Mouse (Mus musculus) limb, embryonic 15.5 days (tissue): ENCODE results near the gene Ccn6. TPM values are rescaled to one million over a fixed set of nuclear protein-coding genes. Genes with fewer than 3 reads are reported as not detected.
A peak's percentile ranks its signal among the peaks of the same experiment; 100 is the strongest.
"Not testable (repeated sequence)": the region's sequence is repeated elsewhere in the genome, so short reads cannot be mapped to it uniquely, and the experiment has no call there.

Experiments
- ATAC-seq: fragments of 200-750 bp; cut with Nextera tagmentation; 2 replicates; pipeline ENCODE4 v1.8.0; 2017; ENCODE audit warnings: low read depth, moderate TSS enrichment; ENCODE audit not compliant: insufficient number of reproducible peaks, low FRiP score, low TSS enrichment
- H3K27ac ChIP-seq: fragments of 300-500 bp; sonication (generic); 2 replicates; pipeline ENCODE4 v1.5.1; 2015; ENCODE audit warnings: moderate library complexity, mild to moderate bottlenecking, inconsistent platforms
- H3K27me3 ChIP-seq: fragments of 300-500 bp; sonication (generic); 2 replicates; pipeline ENCODE4 v1.6.1; 2015; ENCODE audit warnings: inconsistent platforms
- H3K36me3 ChIP-seq: fragments of 300-500 bp; sonication (generic); 2 replicates; pipeline ENCODE4 v1.6.1; 2015; ENCODE audit warnings: inconsistent platforms
- H3K4me1 ChIP-seq: fragments of 300-500 bp; sonication (generic); 2 replicates; pipeline ENCODE4 v1.6.1; 2015; ENCODE audit warnings: inconsistent platforms
- H3K4me2 ChIP-seq: fragments of 300-500 bp; sonication (generic); 2 replicates; pipeline ENCODE4 v1.6.1; 2015; ENCODE audit warnings: mild to moderate bottlenecking, inconsistent platforms
- H3K4me3 ChIP-seq: fragments of 300-500 bp; sonication (generic); 2 replicates; pipeline ENCODE4 v1.5.1; 2015; ENCODE audit warnings: mild to moderate bottlenecking, inconsistent platforms
- H3K9ac ChIP-seq: fragments of 300-500 bp; sonication (generic); 2 replicates; pipeline ENCODE4 v1.6.1; 2015; ENCODE audit warnings: inconsistent platforms
- H3K9me3 ChIP-seq: fragments of 300-500 bp; sonication (generic); 2 replicates; pipeline ENCODE4 v1.6.1; 2016; ENCODE audit warnings: inconsistent platforms
- WGBS: fragments of 180-500 bp; shearing (Covaris S2); methylation state at CpG from one replicate; pipeline ENCODE4 v1.1.7; 2015; 5-methylcytosine and 5-hydroxymethylcytosine counted together
- polyA plus RNA-seq: library from polyadenylated mRNA; unstranded; fragments of >200 nt; fragmentation: Nextera tagmentation; extraction: Ambion mirVana; gene quantifications from 2 replicates; pipeline ENCODE4 v1.2.1, GENCODE M21; 2015

The Ccn6 gene
- 0.67 and 1.2 TPM in 2 replicates for polyA plus RNA-seq

DNA sequence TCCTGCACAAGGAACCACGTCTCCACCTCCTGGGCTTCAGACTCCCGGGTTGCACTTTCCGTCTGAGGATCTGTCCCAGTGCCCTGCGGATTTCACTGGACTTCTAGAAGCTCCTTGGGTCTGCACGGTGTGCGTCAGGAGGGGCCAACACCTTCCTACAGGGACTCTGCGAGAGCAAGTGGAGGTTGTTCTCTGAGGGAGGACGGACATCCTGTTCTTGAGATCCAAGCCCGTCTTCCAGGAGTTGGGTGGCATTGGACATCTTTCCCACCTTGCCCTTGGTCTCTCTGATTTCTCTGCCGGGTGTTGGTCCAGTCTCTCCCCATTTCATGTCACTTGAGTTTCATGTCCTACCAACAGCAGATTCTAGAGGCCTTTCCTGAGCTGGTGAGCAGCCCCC lies at the start of gene Ccn6:
Ccn6 (minus strand) TSS at position 101 of the 400 bp plus-strand sequence.
- Histone ChIP-seq H3K4me2 (peak within 1 kb of the TSS; percentile 27; the same call in 1 of the 2 replicates), H3K36me3 (no peaks in the 10 kb centered on the region), H3K9me3 (no peaks in the 10 kb centered on the region), H3K4me3 (peak within 1 kb of the TSS; percentile 10; the same call in 1 of the 2 replicates), H3K27ac (no peak within 1 kb of the TSS), H3K9ac (no peak within 1 kb of the TSS), H3K4me1 (peaks cover 19% of the 10 kb centered on the region), H3K27me3 (no peaks in the 10 kb centered on the region)
- 80% methylated on average over 10 of the region's 10 CpGs for WGBS
- ATAC-seq, result no peak

DNA sequence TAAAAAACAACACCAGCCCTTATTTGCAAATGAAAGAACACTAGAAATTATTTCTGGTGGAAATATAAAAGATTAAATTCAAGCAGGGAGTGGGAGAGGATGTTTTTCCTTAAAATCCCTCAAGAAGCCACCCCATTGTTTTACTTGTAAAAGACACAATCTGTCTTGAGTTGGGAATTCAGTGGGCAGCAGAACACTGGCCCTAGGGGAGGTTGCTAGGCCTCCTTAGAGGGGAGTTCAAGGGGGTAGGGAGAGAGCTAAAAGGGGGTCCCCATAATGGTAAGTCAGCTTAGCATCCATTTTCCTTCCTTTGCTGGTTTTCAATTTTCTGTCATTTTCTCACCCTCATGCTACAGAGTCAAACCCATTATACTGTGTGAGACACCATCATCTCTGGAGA lies 46.4 kb upstream of the Ccn6 start:
- no peak overlapping the region for H3K9ac ChIP-seq
- no peaks in the 10 kb centered on the region for H3K9me3 ChIP-seq
- H3K27ac ChIP-seq, result 0 out of 2 replicates have a peak overlapping the region, but pooled peaks have one; percentile 40
- H3K4me1 ChIP-seq, result peaks cover 9% of the 10 kb centered on the region; the same call in 1 of the 2 replicates
- no peaks in the 10 kb centered on the region for H3K36me3 ChIP-seq
- H3K4me2 ChIP-seq, result no peak overlapping the region
- no peaks in the 10 kb centered on the region for H3K27me3 ChIP-seq
- ATAC-seq, result no peak
- H3K4me3 ChIP-seq, result no peak overlapping the region

DNA sequence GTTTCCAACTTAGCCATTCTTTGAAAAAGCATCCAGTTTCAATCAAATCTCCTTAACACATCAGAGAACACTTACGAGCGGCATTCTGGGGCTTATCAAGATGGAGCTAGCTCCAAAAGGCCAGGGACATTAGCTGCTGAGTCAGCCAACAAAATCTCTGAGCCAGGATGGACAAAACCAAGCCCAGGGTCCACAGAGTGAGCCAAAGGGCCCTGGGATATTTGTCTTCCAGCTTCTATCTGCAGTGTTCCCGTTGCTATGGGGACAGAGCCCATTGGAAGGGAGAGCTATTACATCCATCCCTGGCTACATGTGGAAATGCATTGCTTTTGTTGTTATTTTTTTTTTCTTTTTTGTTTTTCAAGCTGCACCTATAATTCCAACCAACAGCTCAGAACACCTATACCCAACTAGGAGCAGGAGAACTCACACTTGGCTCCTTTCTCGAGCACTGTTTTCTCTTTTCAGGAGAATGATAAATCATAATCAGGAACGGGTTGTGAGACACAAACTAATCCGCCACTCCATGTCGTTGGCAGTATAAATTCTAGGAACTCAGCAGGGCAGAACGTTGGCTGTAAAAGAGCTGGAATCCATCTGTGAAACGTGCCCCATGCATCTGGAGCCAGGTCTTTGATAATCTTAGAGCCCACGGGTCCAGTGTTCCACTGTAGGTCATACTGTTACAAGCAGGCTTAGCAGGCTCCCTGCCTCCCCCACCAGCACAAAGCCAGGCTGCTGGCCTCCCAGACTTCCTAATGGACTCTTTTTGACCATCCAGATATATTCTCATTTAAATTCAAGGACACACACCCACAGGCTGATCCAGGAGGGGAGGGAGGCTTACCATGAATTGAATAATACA lies 45.8 kb upstream of the Ccn6 start:
- Histone ChIP-seq H3K27ac (peak overlapping the region; percentile 40; the same call in 1 of the 2 replicates), H3K9ac (no peak overlapping the region), H3K36me3 (no peaks in the 10 kb centered on the region), H3K27me3 (no peaks in the 10 kb centered on the region), H3K4me2 (no peak overlapping the region), H3K9me3 (no peaks in the 10 kb centered on the region), H3K4me3 (no peak overlapping the region), H3K4me1 (peaks cover 9% of the 10 kb centered on the region; the same call in 1 of the 2 replicates)
- 33% methylated on average over 10 of the region's 10 CpGs for WGBS
- ATAC-seq, result no peak

GRCm38 (mm10) chr10:39208712-39209111 lies 45.1 kb upstream of the Ccn6 start:
- H3K36me3 ChIP-seq, result no peaks in the 10 kb centered on the region
- no peak overlapping the region for H3K4me2 ChIP-seq
- no peak overlapping the region for H3K4me3 ChIP-seq
- H3K27ac ChIP-seq, result 0 out of 2 replicates have a peak overlapping the region, but pooled peaks have one; percentile 38
- H3K9me3 ChIP-seq, result no peaks in the 10 kb centered on the region
- 54% methylated on average over 4 of the region's 4 CpGs for WGBS
- no peaks in the 10 kb centered on the region for H3K27me3 ChIP-seq
- peaks cover 9% of the 10 kb centered on the region; the same call in 1 of the 2 replicates for H3K4me1 ChIP-seq
- no peak overlapping the region for H3K9ac ChIP-seq
- ATAC-seq, result no peak

GRCm38 (mm10) chr10:39207310-39207855 lies 43.8 kb upstream of the Ccn6 start:
- ATAC-seq, result 0 out of 2 replicates have a peak, but pooled peaks have one; percentile 40
- WGBS, result 46% methylated on average over 3 of the region's 3 CpGs
- Histone ChIP-seq H3K9me3 (no peaks in the 10 kb centered on the region), H3K27me3 (no peaks in the 10 kb centered on the region), H3K4me1 (peaks cover 9% of the 10 kb centered on the region; the same call in 1 of the 2 replicates), H3K4me2 (no peak overlapping the region), H3K36me3 (no peaks in the 10 kb centered on the region), H3K9ac (no peak overlapping the region), H3K27ac (no peak overlapping the region), H3K4me3 (no peak overlapping the region)

- no peak for ATAC-seq
- Histone ChIP-seq H3K4me2 (no peak overlapping the region), H3K4me1 (no peaks in the 10 kb centered on the region), H3K27me3 (no peaks in the 10 kb centered on the region), H3K9ac (no peak overlapping the region), H3K36me3 (no peaks in the 10 kb centered on the region), H3K4me3 (no peak overlapping the region), H3K9me3 (no peaks in the 10 kb centered on the region), H3K27ac (no peak overlapping the region)
- 64% methylated on average over 4 of the region's 4 CpGs for WGBS
Observed at GRCm38 (mm10) chr10:39202490-39202889, 38.9 kb upstream of the Ccn6 start.

DNA sequence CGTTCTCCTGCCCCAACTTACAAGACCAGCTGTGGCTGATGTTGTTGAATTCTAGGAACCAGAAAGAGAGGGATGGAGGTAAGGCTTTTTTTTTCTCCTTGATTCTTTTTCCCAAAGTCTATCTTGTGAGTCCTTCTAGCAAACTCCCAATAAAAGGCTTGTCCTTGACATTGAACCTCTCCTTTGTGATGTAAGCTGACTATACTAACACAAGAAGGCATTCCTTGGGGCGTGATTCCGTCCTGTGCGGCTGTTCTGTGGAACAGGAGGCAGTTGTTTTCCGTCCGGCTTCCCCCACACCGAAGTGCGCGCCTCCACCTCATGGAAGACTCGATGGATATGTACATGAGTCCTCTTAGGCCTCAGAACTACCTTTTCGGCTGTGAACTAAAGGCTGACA lies 34.6 kb upstream of the Ccn6 start:
- H3K27ac ChIP-seq, H3K27me3 ChIP-seq, H3K9ac ChIP-seq, H3K4me2 ChIP-seq, H3K4me3 ChIP-seq, H3K4me1 ChIP-seq, H3K36me3 ChIP-seq, H3K9me3 ChIP-seq, ATAC-seq: not testable (repeated sequence)
- WGBS, result 91% methylated on average over 11 of the region's 11 CpGs

- Histone ChIP-seq H3K36me3 (no peaks in the 10 kb centered on the region), H3K9ac (no peak overlapping the region), H3K4me2 (no peak overlapping the region), H3K9me3 (no peaks in the 10 kb centered on the region), H3K4me1 (no peaks in the 10 kb centered on the region), H3K27me3 (no peaks in the 10 kb centered on the region), H3K4me3 (no peak overlapping the region), H3K27ac (no peak overlapping the region)
- WGBS, result 90% methylated on average over 3 of the region's 3 CpGs
- no peak for ATAC-seq
Observed at GRCm38 (mm10) chr10:39192673-39193072, 29.1 kb upstream of the Ccn6 start.

DNA sequence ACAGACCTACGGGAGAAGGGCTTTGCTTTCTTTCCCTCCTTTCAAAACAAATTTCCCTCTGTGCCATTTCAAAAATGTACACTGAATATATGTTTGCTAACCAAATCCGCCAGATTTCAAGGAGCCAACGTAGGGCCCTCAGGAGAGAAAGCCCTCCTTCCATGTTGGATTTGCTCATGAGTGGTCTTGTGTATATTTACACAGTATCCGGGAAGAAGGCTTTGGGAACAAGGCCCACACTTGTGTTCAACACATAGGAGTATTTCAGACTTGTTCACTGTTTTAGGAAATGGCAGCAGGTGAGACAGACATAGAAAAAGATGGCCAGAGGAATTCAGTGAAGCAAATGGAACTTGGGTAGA lies 21.9 kb upstream of the Ccn6 start:
- peaks cover 7% of the 10 kb centered on the region for H3K4me1 ChIP-seq
- H3K4me2 ChIP-seq, result no peak overlapping the region
- H3K4me3 ChIP-seq, result no peak overlapping the region
- WGBS, result 73% methylated on average over 4 of the region's 4 CpGs
- peak overlapping the region; percentile 69 for H3K27ac ChIP-seq
- H3K9ac ChIP-seq, result no peak overlapping the region
- ATAC-seq, result peak; percentile 46; the same call in 1 of the 2 replicates
- no peaks in the 10 kb centered on the region for H3K9me3 ChIP-seq
- no peaks in the 10 kb centered on the region for H3K27me3 ChIP-seq
- no peaks in the 10 kb centered on the region for H3K36me3 ChIP-seq

DNA sequence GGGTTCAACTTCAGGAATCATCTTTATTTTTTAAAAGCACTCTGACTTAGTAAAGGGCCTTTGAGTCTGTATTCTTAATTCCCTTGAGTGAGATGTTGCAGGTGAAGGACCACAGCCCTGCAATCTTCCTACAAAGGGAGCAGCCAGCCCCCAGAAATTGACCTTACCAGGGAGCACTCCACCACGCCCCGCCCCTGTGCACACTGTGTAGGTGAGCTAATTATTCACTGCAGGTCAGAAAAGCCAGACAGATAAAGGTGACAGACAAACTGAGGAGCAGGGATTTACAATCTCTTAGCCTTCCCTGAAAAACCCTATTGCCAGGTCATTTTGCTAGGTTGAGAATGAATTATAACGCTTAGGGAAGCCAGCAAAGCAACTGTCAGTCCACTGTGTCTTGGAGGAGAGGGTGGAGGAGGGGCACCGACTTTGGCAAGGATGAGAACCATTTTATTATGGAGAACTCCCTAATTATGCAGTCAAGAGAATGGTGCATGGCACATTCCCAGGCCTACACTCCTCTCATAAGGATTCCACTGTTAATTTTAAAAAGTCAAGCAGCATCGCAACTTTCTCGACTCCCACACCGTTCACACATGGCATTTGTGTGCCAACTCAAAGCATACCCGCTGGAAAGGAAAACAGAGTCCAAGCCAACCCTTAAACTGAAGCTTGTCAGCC lies 21.4 kb upstream of the Ccn6 start:
- Histone ChIP-seq H3K4me2 (no peak overlapping the region), H3K4me3 (no peak overlapping the region), H3K9ac (no peak overlapping the region), H3K4me1 (peaks cover 7% of the 10 kb centered on the region), H3K9me3 (no peaks in the 10 kb centered on the region), H3K27ac (peak overlapping the region; percentile 69), H3K36me3 (no peaks in the 10 kb centered on the region), H3K27me3 (no peaks in the 10 kb centered on the region)
- 70% methylated on average over 8 of the region's 8 CpGs for WGBS
- peak; percentile 68; the same call in 1 of the 2 replicates for ATAC-seq

DNA sequence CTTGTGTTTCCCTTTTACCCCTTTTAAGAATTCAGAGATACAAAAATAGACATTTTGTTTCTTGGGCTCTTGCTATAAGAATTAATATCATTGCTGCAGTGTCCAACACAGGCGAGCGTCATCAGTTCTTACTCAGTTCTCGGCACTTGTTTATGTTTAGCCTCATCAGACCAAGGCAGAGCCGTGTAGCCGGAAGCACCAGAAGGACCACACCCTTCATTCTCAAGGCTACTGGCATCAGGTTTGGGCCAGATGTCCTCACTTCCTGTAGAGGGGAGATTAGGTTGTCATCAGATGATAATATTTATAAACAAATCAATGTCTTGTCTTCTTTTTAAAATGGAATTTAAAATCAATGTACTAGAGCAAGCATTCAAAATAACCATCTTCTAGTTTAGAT lies 13.4 kb upstream of the Ccn6 start:
- ATAC-seq, result no peak
- Histone ChIP-seq H3K9me3 (no peaks in the 10 kb centered on the region), H3K4me1 (peaks cover 24% of the 10 kb centered on the region), H3K36me3 (no peaks in the 10 kb centered on the region), H3K4me3 (no peak overlapping the region), H3K9ac (no peak overlapping the region), H3K27ac (no peak overlapping the region), H3K27me3 (no peaks in the 10 kb centered on the region), H3K4me2 (no peak overlapping the region)
- 87% methylated on average over 5 of the region's 5 CpGs for WGBS

DNA sequence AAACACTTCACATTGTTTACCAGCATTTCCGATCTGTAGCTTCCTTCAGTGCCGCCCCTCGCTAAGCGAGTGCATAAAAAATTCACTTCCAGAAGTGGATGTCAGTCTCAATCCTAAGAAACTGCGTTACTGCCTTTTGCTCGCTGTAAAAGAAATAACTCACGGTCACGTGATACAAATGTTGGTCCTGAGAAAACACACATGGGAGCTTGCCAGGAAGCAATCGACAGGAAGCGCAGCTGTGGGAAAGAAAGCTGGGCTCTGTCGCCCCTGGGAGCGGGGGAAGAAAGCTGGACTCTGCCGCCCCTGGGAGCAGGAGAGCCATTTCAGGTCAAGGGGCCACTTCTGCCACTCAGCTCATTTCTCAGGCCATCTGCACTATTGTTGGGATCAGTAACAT lies 9.5 kb upstream of the Ccn6 start:
- H3K4me3 ChIP-seq, result no peak overlapping the region
- no peak for ATAC-seq

More for the DNA sequence above, 9.5 kb upstream of the Ccn6 start:
- Histone ChIP-seq H3K4me1 (peaks cover 40% of the 10 kb centered on the region), H3K4me2 (peak overlapping the region; percentile 27; the same call in 1 of the 2 replicates), H3K27me3 (no peaks in the 10 kb centered on the region), H3K9me3 (no peaks in the 10 kb centered on the region), H3K9ac (no peak overlapping the region), H3K27ac (peak overlapping the region; percentile 64), H3K36me3 (no peaks in the 10 kb centered on the region)
- WGBS, result 38% methylated on average over 13 of the region's 13 CpGs
